Mouse (Mus musculus) midbrain, embryonic 11.5 days (tissue): ENCODE results near the gene Slc25a10. TPM values are rescaled to one million over a fixed set of nuclear protein-coding genes. Genes with fewer than 3 reads are reported as not detected.
"Not testable (repeated sequence)": the region's sequence is repeated elsewhere in the genome, so short reads cannot be mapped to it uniquely, and the experiment has no call there.

ENCODE experiments used
- ATAC-seq: fragments of 200-750 bp; cut with Nextera tagmentation; 2 replicates; pipeline ENCODE4 v1.8.0; 2017; ENCODE audit warnings: moderate TSS enrichment, moderate library complexity; ENCODE audit not compliant: low FRiP score
- DNase-seq: peaks from one replicate; pipeline ENCODE4 v3.0.0; 2015; ENCODE audit warnings: low spot score; ENCODE audit errors: missing footprints
- H3K27ac ChIP-seq: fragments of 300-500 bp; sonication (generic); 2 replicates; pipeline ENCODE4 v1.5.1; 2014; ENCODE audit warnings: low read depth, low read length
- H3K27me3 ChIP-seq: fragments of 300-500 bp; sonication (generic); 2 replicates; pipeline ENCODE4 v1.6.1; 2014; ENCODE audit warnings: mild to moderate bottlenecking, low read length, moderate library complexity, mixed read lengths; ENCODE audit not compliant: control insufficient read depth, insufficient read depth
- H3K36me3 ChIP-seq: fragments of 300-500 bp; sonication (generic); 2 replicates; pipeline ENCODE4 v1.6.1; 2014; ENCODE audit warnings: mild to moderate bottlenecking, low read length, moderate library complexity, mixed read lengths; ENCODE audit not compliant: control insufficient read depth, insufficient read depth
- H3K4me1 ChIP-seq: fragments of 300-500 bp; sonication (generic); 2 replicates; pipeline ENCODE4 v1.6.1; 2014; ENCODE audit warnings: low read length; ENCODE audit not compliant: control insufficient read depth, insufficient read depth
- H3K4me2 ChIP-seq: fragments of 300-500 bp; sonication (generic); 2 replicates; pipeline ENCODE4 v1.6.1; 2014; ENCODE audit warnings: mild to moderate bottlenecking, moderate library complexity
- H3K4me3 ChIP-seq: fragments of 300-500 bp; sonication (generic); 2 replicates; pipeline ENCODE4 v1.5.1; 2014; ENCODE audit warnings: low read depth, low read length
- H3K9ac ChIP-seq: fragments of 300-500 bp; sonication (generic); 2 replicates; pipeline ENCODE4 v1.6.1; 2014; ENCODE audit warnings: low read length
- H3K9me3 ChIP-seq: fragments of 300-500 bp; sonication (generic); 2 replicates; pipeline ENCODE4 v1.6.1; 2016; ENCODE audit warnings: low read length; ENCODE audit not compliant: control insufficient read depth
- WGBS: fragments of 180-500 bp; shearing (Covaris S2); extraction: QIAGEN DNeasy Blood & Tissue Kit; methylation state at CpG from one replicate; pipeline ENCODE4 v1.1.7; 2014; 5-methylcytosine and 5-hydroxymethylcytosine counted together
- polyA plus RNA-seq: library from polyadenylated mRNA; unstranded; fragments of >200 nt; fragmentation: Nextera tagmentation; extraction: Ambion mirVana; gene quantifications from 2 replicates; pipeline ENCODE4 v1.2.1, GENCODE M21; 2014

The Slc25a10 gene
- polyA plus RNA-seq, 1 experiment from 2014 or later = 38.7 TPM

DNA sequence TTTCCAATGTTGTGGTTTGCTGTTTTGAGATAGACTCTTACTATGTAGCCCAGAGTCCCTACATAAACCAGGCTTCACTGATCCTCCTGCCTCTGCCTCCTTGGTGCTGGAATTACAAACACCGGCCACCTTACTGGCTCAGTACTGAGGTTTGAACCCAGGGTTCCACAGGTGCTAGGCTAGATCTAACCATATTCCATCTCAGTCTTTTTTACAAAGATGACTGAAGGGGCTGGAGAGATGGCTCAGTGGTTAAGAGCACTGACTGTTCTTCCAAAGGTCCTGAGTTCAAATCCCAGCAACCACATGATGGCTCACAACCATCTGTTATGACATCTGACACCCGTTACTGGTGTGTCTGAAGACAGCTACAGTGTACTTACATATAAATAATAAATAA is 22.6 kb downstream of the Slc25a10 start:
- DNase-seq, H3K27ac ChIP-seq, H3K4me3 ChIP-seq, H3K9me3 ChIP-seq, H3K4me1 ChIP-seq, H3K4me2 ChIP-seq, H3K36me3 ChIP-seq, H3K27me3 ChIP-seq, ATAC-seq, H3K9ac ChIP-seq: not testable (repeated sequence)
- 87% methylated on average over 2 of the region's 2 CpGs for WGBS

DNA sequence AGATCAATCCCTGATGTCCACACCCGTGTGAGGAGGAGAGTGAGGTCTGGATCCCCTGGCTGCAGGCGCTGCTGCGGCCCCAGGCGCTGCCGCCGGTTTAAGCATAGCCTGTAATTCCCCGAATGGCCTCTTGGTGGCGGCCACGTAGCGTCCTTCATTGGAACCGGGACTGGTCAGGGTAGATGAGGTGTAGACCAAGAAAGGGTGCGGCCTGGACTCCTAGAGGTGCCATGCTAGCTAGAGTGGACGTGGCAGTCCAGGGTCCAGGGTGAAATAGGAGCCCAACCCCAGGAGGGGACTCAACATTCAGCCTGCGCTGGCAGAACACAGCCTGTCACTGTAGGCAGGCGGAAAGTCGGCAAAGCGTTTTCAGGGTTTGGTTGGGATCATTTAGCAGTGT is 24.0 kb downstream of the Slc25a10 start:
- peak; percentile 72 for ATAC-seq
- no peaks in the 10 kb centered on the region for H3K27me3 ChIP-seq
- no peaks in the 10 kb centered on the region for H3K36me3 ChIP-seq
- peaks cover 2% of the 10 kb centered on the region for H3K4me1 ChIP-seq
- H3K9ac ChIP-seq = no peak overlapping the region
- no peak overlapping the region for H3K4me2 ChIP-seq
- H3K27ac ChIP-seq = no peak overlapping the region
- H3K9me3 ChIP-seq = no peaks in the 10 kb centered on the region
- 18% methylated on average over 17 of the region's 17 CpGs for WGBS
- peak; percentile 99 for DNase-seq
- H3K4me3 ChIP-seq = no peak overlapping the region

DNA sequence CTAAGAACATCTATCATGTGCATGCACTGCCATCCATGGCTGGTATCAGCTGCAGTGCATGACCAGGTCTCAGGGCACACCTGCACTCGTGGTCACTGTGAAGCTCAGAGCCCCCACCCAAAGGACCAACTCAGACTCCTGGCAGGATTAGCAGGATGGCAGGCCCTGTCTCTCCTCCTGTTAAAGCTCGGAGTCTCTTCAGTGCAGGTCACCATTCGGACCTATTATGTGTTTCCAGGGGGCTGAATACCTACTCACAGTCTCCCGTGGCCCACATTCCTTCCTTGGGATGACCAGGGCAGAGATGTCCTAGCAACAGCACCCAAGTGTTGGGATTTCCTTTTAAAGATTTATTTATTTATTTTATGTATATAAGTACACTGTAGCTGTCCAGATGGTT is 25.5 kb downstream of the Slc25a10 start:
- Histone ChIP-seq H3K27ac (no peak overlapping the region), H3K4me1 (no peaks in the 10 kb centered on the region), H3K4me2 (no peak overlapping the region), H3K9ac (no peak overlapping the region), H3K9me3 (no peaks in the 10 kb centered on the region), H3K36me3 (no peaks in the 10 kb centered on the region), H3K4me3 (no peak overlapping the region), H3K27me3 (no peaks in the 10 kb centered on the region)
- DNase-seq (no peak), ATAC-seq (no peak)
- 71% methylated on average over 4 of the region's 4 CpGs for WGBS

DNA sequence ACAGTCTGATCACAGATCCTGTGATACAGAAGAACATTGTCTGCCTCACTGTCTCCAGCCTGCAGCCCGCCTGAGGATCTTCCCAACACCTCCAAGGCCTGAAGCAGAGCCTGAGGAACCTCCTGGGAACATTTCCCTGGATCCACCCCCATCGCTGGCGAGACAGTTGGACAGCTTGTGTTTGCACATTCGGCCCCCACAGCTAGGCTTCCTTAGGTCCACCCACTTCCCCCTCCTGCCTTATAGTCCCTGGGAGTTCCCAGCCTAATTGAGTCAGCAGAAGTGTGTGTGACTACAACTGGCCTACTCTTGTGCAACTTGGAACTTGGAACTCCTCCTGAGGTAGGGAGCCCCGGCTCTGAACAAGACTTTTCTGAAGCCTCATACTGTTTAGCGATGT is 26.4 kb downstream of the Slc25a10 start:
- Histone ChIP-seq H3K27ac (no peak overlapping the region), H3K27me3 (no peaks in the 10 kb centered on the region), H3K4me1 (no peaks in the 10 kb centered on the region), H3K9me3 (no peaks in the 10 kb centered on the region), H3K36me3 (no peaks in the 10 kb centered on the region), H3K4me3 (no peak overlapping the region), H3K9ac (no peak overlapping the region), H3K4me2 (no peak overlapping the region)
- ATAC-seq (no peak), DNase-seq (no peak)
- WGBS = 65% methylated on average over 6 of the region's 6 CpGs

DNA sequence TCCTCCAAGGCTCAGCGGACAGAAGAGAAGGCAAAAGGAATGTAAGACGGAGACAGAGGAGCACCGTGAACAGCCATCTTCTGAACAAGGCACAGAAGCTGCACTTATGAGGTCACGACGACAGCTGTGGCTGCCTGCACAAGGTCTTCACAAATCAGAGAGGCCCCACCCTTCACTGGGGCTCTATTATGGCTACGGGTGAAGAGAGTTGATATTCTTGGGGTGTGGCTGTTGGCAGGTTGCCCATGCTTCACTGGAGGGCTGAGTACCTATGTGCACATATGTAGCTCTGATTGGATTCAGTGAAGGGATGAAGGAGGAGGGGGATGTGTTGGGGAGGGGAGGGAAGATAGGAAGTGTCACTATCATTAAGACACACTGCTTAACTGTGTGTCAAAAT is 26.9 kb downstream of the Slc25a10 start:
- no peaks in the 10 kb centered on the region for H3K4me1 ChIP-seq
- H3K9ac ChIP-seq = no peak overlapping the region
- DNase-seq = no peak
- no peak overlapping the region for H3K27ac ChIP-seq
- H3K36me3 ChIP-seq = no peaks in the 10 kb centered on the region
- H3K4me3 ChIP-seq = no peak overlapping the region
- ATAC-seq = no peak
- H3K27me3 ChIP-seq = no peaks in the 10 kb centered on the region
- H3K4me2 ChIP-seq = no peak overlapping the region
- WGBS = 86% methylated on average over 6 of the region's 6 CpGs
- H3K9me3 ChIP-seq = no peaks in the 10 kb centered on the region

DNA sequence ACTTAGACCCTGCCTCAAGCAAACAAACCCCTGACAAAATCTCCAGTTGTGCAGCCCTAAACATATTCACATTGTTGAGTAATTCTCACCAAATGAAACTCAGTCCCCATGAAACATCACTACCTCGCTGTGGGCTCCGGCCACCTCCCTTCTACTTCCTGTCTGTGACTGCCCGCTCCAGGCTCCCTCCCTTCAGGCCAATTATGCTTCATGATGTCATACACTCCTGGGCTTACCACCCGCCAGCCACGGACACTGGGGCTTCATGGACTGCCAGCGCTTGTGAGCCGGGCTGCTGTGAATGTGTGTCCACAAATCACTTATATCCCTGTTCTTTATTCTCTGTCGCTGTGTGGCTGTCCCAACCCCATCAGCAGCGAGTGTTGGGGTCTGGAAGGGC is 28.1 kb downstream of the Slc25a10 start:
- no peaks in the 10 kb centered on the region for H3K27me3 ChIP-seq
- WGBS = 62% methylated on average over 9 of the region's 9 CpGs
- H3K4me3 ChIP-seq = no peak overlapping the region
- H3K4me2 ChIP-seq = no peak overlapping the region
- no peaks in the 10 kb centered on the region for H3K36me3 ChIP-seq
- ATAC-seq (no peak), DNase-seq (no peak)
- no peak overlapping the region for H3K9ac ChIP-seq
- no peaks in the 10 kb centered on the region for H3K4me1 ChIP-seq
- H3K27ac ChIP-seq = no peak overlapping the region
- H3K9me3 ChIP-seq = no peaks in the 10 kb centered on the region

DNA sequence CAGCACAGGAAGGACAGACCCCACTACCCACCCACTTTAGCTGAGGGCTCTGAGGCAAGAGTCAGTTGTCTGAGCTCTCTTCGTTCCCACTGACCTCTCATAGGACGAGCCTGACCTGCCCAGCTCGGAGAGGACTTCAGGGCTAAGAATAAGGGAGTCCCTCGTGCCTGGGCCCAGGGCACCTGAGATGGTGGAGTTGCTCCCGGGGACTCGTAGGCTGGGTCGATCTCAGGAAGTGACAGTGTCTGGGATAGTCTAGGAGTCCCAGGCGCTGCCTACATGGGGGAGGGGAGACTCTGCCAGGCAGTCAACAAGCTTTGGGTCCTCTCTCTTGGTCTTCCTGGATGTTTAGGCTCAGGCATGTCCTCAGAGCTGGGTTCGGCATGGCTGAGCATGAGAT is 28.9 kb downstream of the Slc25a10 start:
- Histone ChIP-seq H3K4me2 (no peak overlapping the region), H3K9me3 (no peaks in the 10 kb centered on the region), H3K4me1 (no peaks in the 10 kb centered on the region), H3K36me3 (no peaks in the 10 kb centered on the region), H3K27ac (no peak overlapping the region), H3K9ac (no peak overlapping the region), H3K4me3 (no peak overlapping the region), H3K27me3 (no peaks in the 10 kb centered on the region)
- DNase-seq = no peak
- ATAC-seq = no peak
- WGBS = 76% methylated on average over 9 of the region's 9 CpGs

GRCm38 (mm10) chr11:120520967-120521540 is 29.4 kb downstream of the Slc25a10 start:
- Histone ChIP-seq H3K27ac (no peak overlapping the region), H3K4me2 (no peak overlapping the region), H3K4me3 (no peak overlapping the region), H3K27me3 (no peaks in the 10 kb centered on the region), H3K36me3 (no peaks in the 10 kb centered on the region), H3K9me3 (no peaks in the 10 kb centered on the region), H3K4me1 (no peaks in the 10 kb centered on the region), H3K9ac (no peak overlapping the region)
- DNase-seq (no peak), ATAC-seq (no peak)
- 77% methylated on average over 5 of the region's 5 CpGs for WGBS

GRCm38 (mm10) chr11:120522581-120522980 is 30.9 kb downstream of the Slc25a10 start:
- DNase-seq (no peak), ATAC-seq (no peak)
- Histone ChIP-seq H3K4me2 (no peak overlapping the region), H3K27me3 (no peaks in the 10 kb centered on the region), H3K4me1 (no peaks in the 10 kb centered on the region), H3K27ac (no peak overlapping the region), H3K9me3 (no peaks in the 10 kb centered on the region), H3K4me3 (no peak overlapping the region), H3K36me3 (no peaks in the 10 kb centered on the region), H3K9ac (no peak overlapping the region)
- WGBS = 86% methylated on average over 8 of the region's 8 CpGs

GRCm38 (mm10) chr11:120525959-120526358 is 34.3 kb downstream of the Slc25a10 start:
- 85% methylated on average over 2 of the region's 2 CpGs for WGBS
- H3K9me3 ChIP-seq = no peaks in the 10 kb centered on the region
- H3K9ac ChIP-seq = no peak overlapping the region
- no peaks in the 10 kb centered on the region for H3K4me1 ChIP-seq
- no peak overlapping the region for H3K4me3 ChIP-seq
- H3K36me3 ChIP-seq = no peaks in the 10 kb centered on the region
- DNase-seq = no peak
- peaks cover 27% of the 10 kb centered on the region for H3K27me3 ChIP-seq
- H3K27ac ChIP-seq = no peak overlapping the region
- H3K4me2 ChIP-seq = no peak overlapping the region
- no peak for ATAC-seq
